Mouse (Mus musculus): ENCODE results near the gene Gm20388.
"Not testable (repeated sequence)": the region's sequence is repeated elsewhere in the genome, so short reads cannot be mapped to it uniquely, and the experiment has no call there.

Gm20388 gene

GRCm38 (mm10) chr8:123135406-123135805, 3224.8 kb downstream of the Gm20388 start:
- in situ Hi-C loops (cut with MboI, MseI) = loop anchor here (5.0 kb wide), 1 partner anchor 52 kb away; the partner anchor contains the start of gene Dpep1

GRCm38 (mm10) chr8:123135806-123136205, 3225.2 kb downstream of the Gm20388 start:
- in situ Hi-C loops (cut with MboI, MseI) = loop anchor here (5.0 kb wide), 1 partner anchor 51 kb away; the partner anchor contains the start of gene Dpep1

- in situ Hi-C loops (cut with MboI, MseI) = loop anchor here (5.0 kb wide), 1 partner anchor 51 kb away; the partner anchor contains the start of gene Dpep1
Measured at GRCm38 (mm10) chr8:123136287-123136686, 3225.6 kb downstream of the Gm20388 start.

- in situ Hi-C loops (cut with MboI, MseI) = loop anchor here (5.0 kb wide), 1 partner anchor 50 kb away; the partner anchor contains the start of gene Dpep1
Measured at GRCm38 (mm10) chr8:123137645-123138077, 3227.0 kb downstream of the Gm20388 start.

- in situ Hi-C loops (cut with MboI, MseI) = loop anchor here (5.0 kb wide), 1 partner anchor 49 kb away; the partner anchor contains the start of gene Dpep1
Measured at GRCm38 (mm10) chr8:123138741-123139140, 3228.1 kb downstream of the Gm20388 start.

DNA sequence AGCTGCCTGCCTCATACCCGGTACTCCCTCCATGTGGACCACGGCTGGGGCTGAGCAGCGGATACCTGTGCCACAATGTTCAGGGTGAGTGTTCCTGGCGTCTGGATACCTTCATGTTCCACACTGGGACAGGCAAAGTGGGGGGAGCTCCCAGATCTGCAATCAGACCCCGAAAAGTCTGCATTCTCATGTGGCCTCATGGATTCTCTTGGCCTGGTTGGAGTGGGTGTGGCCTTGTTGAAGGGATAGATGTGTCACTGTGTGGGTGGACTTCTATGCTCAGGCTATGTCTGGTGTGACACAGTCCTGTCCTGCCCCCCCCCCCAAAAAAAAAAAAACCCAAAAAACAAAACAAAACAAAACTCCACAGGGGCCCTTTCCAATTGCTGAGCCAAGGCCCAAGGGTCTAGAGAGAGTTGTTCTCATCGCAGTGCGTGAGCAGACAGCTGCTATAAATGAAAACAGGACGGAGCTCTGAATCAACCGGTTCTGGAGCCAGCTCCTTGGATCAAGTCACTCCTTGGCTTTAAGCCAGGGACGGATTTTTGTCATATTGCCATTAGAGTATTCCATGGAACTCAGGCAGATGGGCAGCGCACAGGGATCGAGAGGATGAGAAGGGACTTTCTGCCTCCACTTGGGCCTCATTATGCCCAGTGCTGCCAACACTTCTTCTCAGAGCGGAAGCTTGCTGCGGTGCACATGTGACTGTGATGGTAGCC, 3231.3 kb downstream of the Gm20388 start:
- in situ Hi-C loops (cut with MboI, MseI) = no loop called here

DNA sequence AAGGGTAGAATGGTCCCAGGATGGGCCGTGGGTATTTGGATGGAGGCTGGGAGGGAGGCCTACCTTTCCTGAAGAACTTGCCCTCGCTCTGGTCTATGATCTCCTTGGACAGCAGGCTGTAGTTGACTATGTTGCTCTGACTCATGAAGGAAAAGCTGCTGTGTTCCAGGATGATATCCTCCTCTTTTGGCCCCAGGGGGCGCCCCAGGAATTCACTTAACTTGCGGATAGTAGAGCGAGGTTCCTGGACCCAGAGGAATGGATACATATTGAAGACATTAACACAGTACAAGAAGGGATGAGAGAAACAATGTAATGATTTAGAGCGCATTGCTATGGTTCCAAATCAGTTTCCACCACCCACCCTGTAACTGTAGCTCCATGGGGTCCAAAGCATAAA, 3234.6 kb downstream of the Gm20388 start:
- in situ Hi-C loops (cut with MboI, MseI) = no loop called here

DNA sequence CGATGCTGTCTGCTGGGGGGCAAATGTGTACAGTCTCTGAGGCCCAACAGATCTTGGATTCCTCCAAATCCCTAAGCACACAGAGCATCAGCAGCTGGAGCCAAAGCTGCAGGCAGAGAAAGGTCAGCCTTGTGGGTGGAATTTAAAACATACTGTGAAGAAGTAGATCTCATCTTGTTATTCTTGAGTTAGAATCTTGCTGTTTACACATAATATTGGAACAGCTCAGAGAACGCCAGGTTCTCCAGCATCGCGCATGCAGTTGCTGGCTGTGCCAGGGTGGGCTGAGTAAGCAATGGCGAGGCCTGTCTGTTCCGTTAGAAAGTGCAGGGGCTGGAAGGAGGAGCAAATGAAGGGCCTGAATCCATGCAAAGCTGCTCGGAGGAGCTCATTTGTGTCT, 3235.7 kb downstream of the Gm20388 start:
- in situ Hi-C loops (cut with MboI, MseI) = no loop called here

GRCm38 (mm10) chr8:123150737-123151171, 3240.1 kb downstream of the Gm20388 start:
- in situ Hi-C loops (cut with MboI, MseI) = no loop called here

- in situ Hi-C loops (cut with MboI, MseI) = no loop called here
Measured at GRCm38 (mm10) chr8:123155177-123155576, 3244.5 kb downstream of the Gm20388 start.

GRCm38 (mm10) chr8:123156070-123156773, 3245.6 kb downstream of the Gm20388 start:
- in situ Hi-C loops (cut with MboI, MseI) = no loop called here

DNA sequence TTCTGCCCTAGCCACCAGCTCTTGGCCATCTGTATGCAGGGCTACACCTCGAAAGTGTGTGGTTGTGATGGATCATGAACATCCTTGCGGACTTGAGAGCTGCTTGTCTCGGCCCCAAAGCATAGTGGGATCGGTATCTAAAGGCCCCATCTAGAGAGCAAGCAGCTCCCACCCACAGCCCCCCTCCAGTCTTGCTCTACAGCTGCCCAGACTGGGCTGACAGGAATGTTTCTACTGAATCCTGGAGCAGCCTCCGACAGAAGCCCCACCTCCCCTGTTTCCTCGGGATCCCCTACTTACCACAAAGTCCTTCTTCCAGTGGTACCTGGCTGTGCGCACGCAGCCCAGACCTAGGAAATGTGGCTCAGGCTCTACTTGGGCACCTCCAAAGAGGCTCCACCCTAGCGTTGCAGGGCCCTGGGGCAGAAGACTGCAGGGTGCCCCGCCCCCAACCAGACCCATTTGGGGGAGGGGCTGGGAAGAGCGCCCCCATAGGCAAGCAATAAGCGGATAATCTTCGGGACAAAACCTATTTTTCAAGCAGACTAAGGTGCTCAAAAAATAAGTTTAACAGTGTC, 3247.3 kb downstream of the Gm20388 start, which contains the start of gene Sult5a1:
Sult5a1 (minus strand) TSS at position 428 of the 578 bp plus-strand sequence.
- in situ Hi-C loops (cut with MboI, MseI) = no loop called here

GRCm38 (mm10) chr8:123181391-123181790, 3270.8 kb downstream of the Gm20388 start:
- in situ Hi-C loops (cut with MboI, MseI) = no loop called here

DNA sequence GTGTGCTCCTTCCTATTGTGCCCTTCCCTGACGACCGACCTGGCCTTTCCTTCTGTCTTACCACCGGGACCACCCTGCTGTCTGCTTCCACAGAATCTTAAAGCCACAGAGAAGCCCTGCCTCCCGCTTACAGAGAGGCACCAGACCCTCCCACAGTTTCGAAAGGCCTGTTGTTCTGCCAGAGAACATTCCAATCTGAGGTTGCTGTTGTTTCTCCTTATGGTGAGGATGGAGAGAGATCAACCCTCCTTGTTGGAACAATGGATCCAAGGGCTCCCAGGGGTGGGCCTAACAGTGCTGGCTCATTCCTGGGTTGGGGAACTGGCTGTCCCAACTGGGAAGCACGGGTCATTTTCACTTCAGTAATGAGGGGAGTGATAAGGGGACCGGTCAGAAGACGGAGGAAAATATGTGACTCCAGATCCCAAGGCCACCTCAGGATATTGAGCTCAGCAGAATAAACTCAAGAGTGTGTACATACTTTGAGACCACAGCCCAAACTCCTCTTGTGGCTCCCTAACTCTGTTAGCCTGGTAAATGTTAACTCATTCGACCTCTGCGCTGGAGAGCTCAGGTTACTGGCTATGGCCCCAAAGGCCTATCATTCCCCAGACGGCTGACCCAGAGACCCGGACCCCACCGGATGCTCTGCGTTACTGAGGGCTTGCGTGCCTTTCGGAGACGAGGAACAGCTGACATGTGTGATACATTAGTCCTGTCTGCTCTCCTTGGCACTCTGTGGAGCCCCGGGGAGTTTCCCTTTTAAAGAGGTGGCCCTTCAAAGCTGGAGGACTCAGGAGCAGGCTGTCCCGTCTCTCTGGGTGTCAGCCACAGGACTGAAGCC, 3275.1 kb downstream of the Gm20388 start, which contains the start of gene Dpep1:
Dpep1 (plus strand) TSS at position 677 of the 844 bp plus-strand sequence.
- in situ Hi-C loops (cut with MboI, MseI) = loop anchor here (5.0 kb wide), 1 partner anchor 48 kb away; no protein-coding TSS in a partner anchor

DNA sequence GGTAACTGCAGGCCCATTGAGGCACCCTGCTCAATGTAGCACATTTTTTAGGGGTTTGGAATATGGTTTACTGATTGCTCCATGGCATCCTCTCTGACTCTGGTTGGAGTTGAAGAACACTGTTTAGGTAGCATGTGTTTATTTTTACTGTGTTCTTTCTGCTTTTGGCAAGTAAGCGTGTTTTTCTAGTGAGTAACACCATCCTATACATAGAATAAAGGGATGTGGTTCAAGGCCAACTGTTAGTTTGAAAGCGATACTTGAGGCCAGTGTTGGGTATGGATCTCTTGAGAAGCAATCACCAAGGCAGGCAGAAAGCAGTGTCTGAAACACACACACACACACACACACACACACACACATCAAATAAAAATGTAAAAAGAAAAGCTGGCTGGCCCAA, 3277.4 kb downstream of the Gm20388 start:
- in situ Hi-C loops (cut with MboI, MseI) = loop anchor here (5.0 kb wide), 1 partner anchor 51 kb away; no protein-coding TSS in a partner anchor

- in situ Hi-C loops (cut with MboI, MseI) = loop anchor here (5.0 kb wide), 1 partner anchor 52 kb away; no protein-coding TSS in a partner anchor
Measured at GRCm38 (mm10) chr8:123188841-123189240, 3278.2 kb downstream of the Gm20388 start.

DNA sequence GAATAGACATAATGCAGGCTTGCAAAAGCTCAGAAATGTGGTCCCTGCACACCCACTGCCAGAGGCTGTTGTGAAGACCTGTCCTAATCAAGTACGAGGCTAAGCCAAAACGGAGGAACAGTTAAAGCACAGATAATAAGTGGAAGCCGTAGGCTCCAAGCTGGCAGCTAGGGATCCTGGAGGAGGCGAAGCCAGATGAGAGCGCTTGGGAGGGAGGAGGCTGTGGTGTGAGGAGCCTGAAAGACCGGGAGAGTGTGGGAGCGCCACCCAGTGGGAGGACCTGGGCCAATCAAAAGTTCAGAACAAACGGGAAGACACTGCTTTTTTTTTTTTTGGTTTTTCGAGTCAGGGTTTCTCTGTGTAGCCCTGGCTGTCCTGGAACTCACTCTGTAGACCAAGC, 3280.0 kb downstream of the Gm20388 start:
- in situ Hi-C loops (cut with MboI, MseI) = no loop called here

DNA sequence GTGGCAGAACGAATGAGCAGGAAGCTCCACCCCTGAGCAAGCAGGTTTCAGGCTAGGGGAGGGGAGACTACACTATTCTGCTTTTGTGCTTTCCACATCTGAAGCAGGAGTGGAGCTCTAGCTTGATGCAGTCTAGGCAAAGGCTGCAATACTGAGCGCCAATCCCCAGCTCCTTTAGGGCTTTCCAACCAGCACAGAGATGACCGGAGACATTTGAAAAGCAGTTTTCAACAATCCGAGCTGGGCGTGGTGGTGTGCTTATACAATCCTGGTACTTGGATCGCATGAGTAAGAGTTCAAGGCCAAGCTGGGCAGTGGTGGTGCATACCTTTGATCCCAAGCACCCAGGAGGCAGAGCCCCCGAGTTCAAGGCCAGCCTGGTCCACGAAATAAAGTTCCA, 3281.3 kb downstream of the Gm20388 start:
- in situ Hi-C loops (cut with MboI, MseI) = no loop called here

DNA sequence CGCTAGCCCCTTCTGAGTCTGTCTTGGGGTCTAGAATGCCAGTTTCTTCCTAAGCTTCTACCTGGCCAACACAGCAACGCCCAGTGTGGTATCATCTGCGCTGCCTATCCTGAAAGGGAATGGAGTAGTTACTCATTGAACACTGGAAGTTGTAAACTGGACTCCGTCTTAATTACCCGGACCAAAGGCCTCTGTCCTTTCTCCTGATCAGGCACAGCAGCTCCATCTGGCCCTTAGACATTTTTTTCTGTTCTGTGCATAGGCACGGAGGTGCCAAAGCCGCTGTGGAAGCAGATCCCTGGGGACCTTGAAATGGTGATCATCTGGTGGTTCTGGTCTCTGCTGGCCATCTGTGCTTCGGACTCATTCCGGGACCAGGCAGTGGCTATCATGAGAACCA, 3283.1 kb downstream of the Gm20388 start:
- in situ Hi-C loops (cut with MboI, MseI) = no loop called here

- in situ Hi-C loops (cut with MboI, MseI) = not testable (repeated sequence)
Measured at GRCm38 (mm10) chr8:123197016-123197415, 3286.4 kb downstream of the Gm20388 start.

DNA sequence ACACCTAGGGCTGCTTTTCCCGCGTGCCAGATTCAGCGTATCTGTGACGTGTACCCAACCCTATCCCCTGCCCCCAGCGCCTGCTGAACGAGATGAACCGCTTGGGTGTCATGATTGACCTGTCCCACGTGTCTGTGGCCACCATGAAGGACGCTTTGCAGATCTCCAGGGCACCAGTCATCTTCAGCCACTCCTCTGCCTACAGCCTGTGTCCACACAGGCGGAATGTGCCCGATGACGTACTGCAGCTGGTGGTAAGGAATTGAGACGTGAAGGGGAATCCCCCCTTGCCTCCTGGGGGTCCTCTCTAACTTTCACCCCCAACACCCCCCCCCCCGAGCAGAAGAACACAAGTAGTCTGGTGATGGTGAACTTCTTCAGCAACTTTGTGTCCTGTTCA, 3289.2 kb downstream of the Gm20388 start:
- in situ Hi-C loops (cut with MboI, MseI) = loop anchor here (5.0 kb wide), 1 partner anchor 88 kb away; no protein-coding TSS in a partner anchor

All from T-helper 1 cell (primary cell).